Mouse (Mus musculus): ENCODE data around the gene Gas2.

DNA sequence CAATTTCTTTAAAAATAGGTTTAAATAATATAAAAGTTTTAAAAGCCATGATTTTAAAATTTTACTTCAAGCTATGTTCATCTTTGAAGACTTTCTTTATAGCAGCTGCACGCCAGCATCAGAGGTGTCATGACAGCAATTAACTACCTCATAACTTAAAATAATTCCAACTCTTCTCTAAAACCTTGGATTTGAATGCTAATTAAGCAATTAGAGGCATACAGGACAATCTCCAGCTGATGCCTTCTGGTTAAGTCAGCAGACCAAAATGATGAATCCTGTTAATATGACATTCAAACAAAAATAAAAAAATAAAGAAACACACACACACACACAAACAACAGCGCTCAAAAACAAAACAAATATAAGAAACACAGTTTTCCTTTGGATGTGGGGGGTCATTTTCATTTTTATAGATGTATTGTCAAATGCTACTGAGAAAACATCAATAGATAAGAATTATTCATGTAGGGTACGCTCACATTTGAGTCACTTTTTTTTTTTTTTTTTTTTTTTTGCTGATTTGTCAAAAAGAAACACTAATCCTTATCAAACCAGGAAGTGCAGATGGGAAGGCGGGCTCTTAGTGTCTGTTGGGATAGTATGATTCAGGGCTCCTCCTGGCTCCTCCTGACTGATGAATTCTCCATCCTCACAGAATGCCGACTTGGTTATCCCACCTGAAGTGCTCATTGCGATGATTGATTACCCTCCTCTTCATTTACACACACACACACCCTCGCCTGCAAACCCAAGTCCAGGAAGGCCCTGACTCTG lies 38.1 kb upstream of the Gas2 start:
- no peak for TF ChIP-seq CTCF (conservative IDR thresholded peaks at IDR 0.05; ENCODE audit: low read length)
- TF ChIP-seq POU5F1 (IDR thresholded peaks at IDR 0.05; ENCODE audit: borderline replicate concordance, low read length), result no peak
- TF ChIP-seq NANOG (IDR thresholded peaks at IDR 0.05; ENCODE audit: borderline replicate concordance, low read length), result no peak

Measured in E14TG2a.4 (cell line).